Mouse (Mus musculus) Patski (cell line): ENCODE data around the gene Tead1. TPM values are rescaled to one million over a fixed set of nuclear protein-coding genes. Genes with fewer than 3 reads are reported as not detected.

Experiments used
- ATAC-seq: fragments of 100-300 bp; one replicate; pipeline ENCODE4 v1.8.0; 2021
- CTCF ChIA-PET: fragments of 350-600 bp; sonication (Branson Sonifier 250); formaldehyde crosslinking; loops from one replicate; lab custom pipeline; 2022; ENCODE audit warnings: inconsistent platforms; lab: Charles Lee
- POLR2A ChIA-PET: fragments of 350-600 bp; sonication (Branson Sonifier 250); formaldehyde crosslinking; loops from one replicate; lab custom pipeline; 2022; ENCODE audit warnings: antibody characterized with exemption, inconsistent platforms; lab: Charles Lee
- DNase-seq: peaks from one replicate; pipeline ENCODE4 v3.0.0-alpha.2; 2011; ENCODE audit warnings: low read depth, low spot score
- H3K27me3 ChIP-seq: fragments of 371-371 bp; one replicate; pipeline ENCODE4 v1.5.1; 2021
- CTCF ChIP-seq: fragments of 100-300 bp; IDR thresholded peaks from one replicate; pipeline ENCODE4 v1.5.1; 2021
- in situ Hi-C: fragments of 300-500 bp; cut with MboI; formaldehyde crosslinking; loops from 3 replicates; pipeline ENCODE4 v1.11.1; 2018; ENCODE audit warnings: low pct_unique_long_range_greater_than_20kb, mixed read lengths
- polyA plus RNA-seq: library from polyadenylated mRNA; unstranded; gene quantifications from one replicate; pipeline ENCODE4 v1.2.3, GENCODE M21; 2021

Gene Tead1
- polyA plus RNA-seq, 1 experiment from 2014 or later, result 56.4 TPM

GRCm38 (mm10) chr7:112831446-112831845 lies 152.3 kb downstream of the Tead1 start:
- no peak for ATAC-seq
- no peaks in the 10 kb centered on the region for H3K27me3 ChIP-seq
- ChIA-PET POLR2A (no interaction called here), CTCF (interaction anchor here (0.8 to 1.9 kb wide), 9 partner anchors 9 to 117 kb away, joined by 3 to 6 read pairs (median 3); no protein-coding TSS in a partner anchor)
- no peak for TF ChIP-seq CTCF
- no peak for DNase-seq
- in situ Hi-C loops, result no loop called here

GRCm38 (mm10) chr7:112833132-112833531 lies 154.0 kb downstream of the Tead1 start:
- ChIA-PET POLR2A (no interaction called here), CTCF (interaction anchor here (0.8 to 1.3 kb wide), 5 partner anchors 9 to 34 kb away, joined by 3 to 6 read pairs (median 3); no protein-coding TSS in a partner anchor)
- DNase-seq (no peak), ATAC-seq (peak; percentile 52)
- H3K27me3 ChIP-seq, result no peaks in the 10 kb centered on the region
- TF ChIP-seq CTCF, result no peak
- in situ Hi-C loops, result no loop called here

- H3K27me3 ChIP-seq, result no peaks in the 10 kb centered on the region
- no peak for DNase-seq
- ATAC-seq, result no peak
- in situ Hi-C loops, result no loop called here
- TF ChIP-seq CTCF, result no peak
- POLR2A ChIA-PET, result no interaction called here
- CTCF ChIA-PET, result no interaction called here
Measured at GRCm38 (mm10) chr7:112836076-112836475, 157.0 kb downstream of the Tead1 start.

GRCm38 (mm10) chr7:112838131-112838530 lies 159.0 kb downstream of the Tead1 start:
- in situ Hi-C loops, result no loop called here
- H3K27me3 ChIP-seq, result no peaks in the 10 kb centered on the region
- ATAC-seq (no peak), DNase-seq (no peak)
- CTCF ChIA-PET, result interaction anchor here (0.8 to 1.4 kb wide), 2 partner anchors 13 to 15 kb away, joined by 3 to 4 read pairs; no protein-coding TSS in a partner anchor
- TF ChIP-seq CTCF, result no peak
- POLR2A ChIA-PET, result interaction anchor here (0.9 to 1.3 kb wide), 3 partner anchors 9 to 13 kb away, joined by 3 read pairs; no protein-coding TSS in a partner anchor

GRCm38 (mm10) chr7:112840351-112840750 lies 161.2 kb downstream of the Tead1 start:
- DNase-seq, result no peak
- no peak for ATAC-seq
- CTCF ChIA-PET, result no interaction called here
- in situ Hi-C loops, result no loop called here
- POLR2A ChIA-PET, result no interaction called here
- TF ChIP-seq CTCF, result no peak
- H3K27me3 ChIP-seq, result no peaks in the 10 kb centered on the region

GRCm38 (mm10) chr7:112840890-112841289 lies 161.8 kb downstream of the Tead1 start:
- no peaks in the 10 kb centered on the region for H3K27me3 ChIP-seq
- no peak for ATAC-seq
- ChIA-PET POLR2A (no interaction called here), CTCF (no interaction called here)
- no peak for DNase-seq
- in situ Hi-C loops, result no loop called here
- no peak for TF ChIP-seq CTCF

- CTCF ChIA-PET, result no interaction called here
- POLR2A ChIA-PET, result no interaction called here
Measured at GRCm38 (mm10) chr7:112841484-112841883, 162.4 kb downstream of the Tead1 start.

GRCm38 (mm10) chr7:112841886-112842285 lies 162.8 kb downstream of the Tead1 start:
- ChIA-PET POLR2A (no interaction called here), CTCF (no interaction called here)
- ATAC-seq (no peak), DNase-seq (no peak)
- in situ Hi-C loops, result no loop called here
- no peak for TF ChIP-seq CTCF
- no peaks in the 10 kb centered on the region for H3K27me3 ChIP-seq

More at GRCm38 (mm10) chr7:112841484-112841883, 162.4 kb downstream of the Tead1 start:
- in situ Hi-C loops, result no loop called here
- H3K27me3 ChIP-seq, result no peaks in the 10 kb centered on the region
- no peak for TF ChIP-seq CTCF
- DNase-seq, result no peak
- ATAC-seq, result no peak

GRCm38 (mm10) chr7:112851281-112851744 lies 172.2 kb downstream of the Tead1 start:
- H3K27me3 ChIP-seq, result no peaks in the 10 kb centered on the region
- no peak for ATAC-seq
- no peak for DNase-seq
- CTCF ChIA-PET, result interaction anchor here (1.3 to 2.0 kb wide), 4 partner anchors 9 to 19 kb away, joined by 4 to 6 read pairs (median 4); no protein-coding TSS in a partner anchor
- POLR2A ChIA-PET, result interaction anchor here (0.9 to 1.3 kb wide), 3 partner anchors 10 to 170 kb away, joined by 3 to 9 read pairs (median 3); no protein-coding TSS in a partner anchor
- in situ Hi-C loops, result no loop called here
- no peak for TF ChIP-seq CTCF

GRCm38 (mm10) chr7:112852149-112852839 lies 173.2 kb downstream of the Tead1 start:
- H3K27me3 ChIP-seq, result no peaks in the 10 kb centered on the region
- in situ Hi-C loops, result no loop called here
- POLR2A ChIA-PET, result interaction anchor here (1.3 kb wide), 1 partner anchor 9 kb away, joined by 3 read pairs; no protein-coding TSS in a partner anchor
- ATAC-seq, result peak; percentile 73
- DNase-seq, result no peak
- TF ChIP-seq CTCF, result no peak
- CTCF ChIA-PET, result interaction anchor here (1.3 to 2.0 kb wide), 4 partner anchors 13 to 160 kb away, joined by 3 to 6 read pairs (median 4); no protein-coding TSS in a partner anchor

GRCm38 (mm10) chr7:112853857-112854256 lies 174.7 kb downstream of the Tead1 start:
- DNase-seq, result no peak
- in situ Hi-C loops, result no loop called here
- CTCF ChIA-PET, result interaction anchor here (1.0 to 1.5 kb wide), 5 partner anchors 10 to 161 kb away, joined by 3 to 4 read pairs (median 3); no protein-coding TSS in a partner anchor
- no peak for ATAC-seq
- H3K27me3 ChIP-seq, result no peaks in the 10 kb centered on the region
- POLR2A ChIA-PET, result interaction anchor here (1.0 kb wide), 2 partner anchors 10 to 67 kb away, joined by 3 to 5 read pairs; no protein-coding TSS in a partner anchor
- no peak for TF ChIP-seq CTCF
